Mouse (Mus musculus): ENCODE measurements around the gene Bbs4. TPM values are rescaled to one million over a fixed set of nuclear protein-coding genes. Genes with fewer than 3 reads are reported as not detected.

Bbs4 gene
- polyA plus RNA-seq, 1 experiment: 0.59 TPM

DNA sequence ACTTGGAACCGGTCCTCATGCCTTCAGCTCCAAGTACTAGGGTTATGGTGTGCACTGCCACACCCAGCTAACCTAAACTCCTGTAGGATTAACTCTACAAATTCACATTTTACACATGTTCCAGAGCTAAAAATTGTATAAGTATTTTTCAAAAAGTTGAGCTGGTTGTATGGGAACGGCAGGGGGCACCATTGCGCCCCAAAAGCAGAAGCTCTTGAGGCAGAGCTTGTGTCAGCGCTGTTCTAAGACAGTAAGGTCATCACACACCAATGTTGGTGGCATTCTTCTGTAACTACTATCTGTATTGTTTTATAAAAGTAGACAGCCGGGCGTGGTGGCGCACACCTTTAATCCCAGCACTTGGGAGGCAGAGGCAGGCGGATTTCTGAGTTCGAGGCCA lies 13.3 kb downstream of the Bbs4 start:
- peaks cover 3% of the 10 kb centered on the region; the same call in 1 of the 2 replicates for H3K9me3 ChIP-seq
- no peaks in the 10 kb centered on the region for H3K27me3 ChIP-seq (replicated peaks)
- peaks cover 5% of the 10 kb centered on the region for H3K4me1 ChIP-seq
- peaks cover 28% of the 10 kb centered on the region for H3K36me3 ChIP-seq (replicated peaks; ENCODE audit: low read length)
- no peak overlapping the region for H3K4me3 ChIP-seq (replicated peaks)
- TF ChIP-seq FLI1 (IDR thresholded peaks at IDR 0.05; ENCODE audit: low read length) (no peak), GATA1 (IDR thresholded peaks at IDR 0.05; ENCODE audit: borderline replicate concordance, low read length) (no peak)

GRCm38 (mm10) chr9:59339107-59339506 lies 14.2 kb downstream of the Bbs4 start:
- peaks cover 3% of the 10 kb centered on the region; the same call in 1 of the 2 replicates for H3K9me3 ChIP-seq
- TF ChIP-seq GATA1 (IDR thresholded peaks at IDR 0.05; ENCODE audit: borderline replicate concordance, low read length) (no peak), FLI1 (IDR thresholded peaks at IDR 0.05; ENCODE audit: low read length) (no peak)
- H3K27me3 ChIP-seq (replicated peaks): no peaks in the 10 kb centered on the region
- H3K4me3 ChIP-seq (replicated peaks): no peak overlapping the region
- H3K4me1 ChIP-seq: peaks cover 5% of the 10 kb centered on the region
- peaks cover 32% of the 10 kb centered on the region for H3K36me3 ChIP-seq (replicated peaks; ENCODE audit: low read length)

- H3K27me3 ChIP-seq (replicated peaks): no peaks in the 10 kb centered on the region
- H3K36me3 ChIP-seq (replicated peaks; ENCODE audit: low read length): peaks cover 35% of the 10 kb centered on the region
- peaks cover 3% of the 10 kb centered on the region; the same call in 1 of the 2 replicates for H3K9me3 ChIP-seq
- TF ChIP-seq GATA1 (IDR thresholded peaks at IDR 0.05; ENCODE audit: borderline replicate concordance, low read length): no peak
- TF ChIP-seq FLI1 (IDR thresholded peaks at IDR 0.05; ENCODE audit: low read length): no peak
- H3K4me1 ChIP-seq: peaks cover 5% of the 10 kb centered on the region
- no peak overlapping the region for H3K4me3 ChIP-seq (replicated peaks)
Measured at GRCm38 (mm10) chr9:59338411-59338810, 14.9 kb downstream of the Bbs4 start.

DNA sequence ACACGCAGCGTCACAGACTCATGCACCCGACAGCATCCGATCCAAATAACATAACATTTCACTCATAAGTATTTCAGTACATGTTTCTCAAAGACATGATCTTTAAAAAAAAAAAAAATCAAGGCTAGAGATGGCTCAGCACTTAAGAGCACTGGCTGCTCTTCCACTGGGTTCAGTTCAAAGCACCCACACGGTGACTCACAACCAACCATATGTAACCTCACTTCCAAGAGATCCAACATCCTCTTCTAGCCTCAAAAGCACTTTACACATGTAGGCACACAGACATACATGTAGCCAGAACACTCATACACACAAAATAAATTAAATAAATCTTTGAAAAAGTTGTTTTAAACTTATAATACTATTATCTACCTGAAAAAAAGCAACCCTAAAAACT lies 15.4 kb downstream of the Bbs4 start:
- Histone ChIP-seq H3K36me3 (replicated peaks; ENCODE audit: low read length) (peaks cover 40% of the 10 kb centered on the region), H3K9me3 (peaks cover 3% of the 10 kb centered on the region; the same call in 1 of the 2 replicates), H3K4me1 (peaks cover 5% of the 10 kb centered on the region), H3K4me3 (replicated peaks) (no peak overlapping the region), H3K27me3 (replicated peaks) (no peaks in the 10 kb centered on the region)
- TF ChIP-seq GATA1 (IDR thresholded peaks at IDR 0.05; ENCODE audit: borderline replicate concordance, low read length): no peak
- TF ChIP-seq FLI1 (IDR thresholded peaks at IDR 0.05; ENCODE audit: low read length): no peak

DNA sequence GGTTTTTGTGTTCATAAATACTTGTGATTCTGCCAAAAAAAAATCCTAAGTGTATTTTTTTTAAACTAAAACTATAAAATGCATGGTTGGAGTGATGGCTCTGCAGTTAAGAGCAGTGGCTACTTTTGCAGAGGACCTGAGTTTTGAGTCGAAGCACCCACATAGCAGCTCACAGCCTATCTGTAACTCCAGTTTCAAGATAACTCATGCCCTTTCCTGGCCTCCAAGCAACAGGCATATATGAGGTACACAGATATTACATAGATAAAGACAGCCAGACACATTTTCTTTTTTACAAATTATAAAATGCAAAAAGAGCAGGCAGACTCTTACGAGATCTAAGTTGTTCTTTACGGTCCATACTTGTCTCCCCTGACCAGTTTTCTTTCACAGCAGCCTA lies 16.8 kb downstream of the Bbs4 start:
- Histone ChIP-seq H3K27me3 (replicated peaks) (no peaks in the 10 kb centered on the region), H3K4me3 (replicated peaks) (no peak overlapping the region), H3K9me3 (peaks cover 1% of the 10 kb centered on the region; the same call in 1 of the 2 replicates), H3K4me1 (peaks cover 5% of the 10 kb centered on the region), H3K36me3 (replicated peaks; ENCODE audit: low read length) (peaks cover 45% of the 10 kb centered on the region)
- TF ChIP-seq GATA1 (IDR thresholded peaks at IDR 0.05; ENCODE audit: borderline replicate concordance, low read length): no peak
- no peak for TF ChIP-seq FLI1 (IDR thresholded peaks at IDR 0.05; ENCODE audit: low read length)

GRCm38 (mm10) chr9:59330055-59330454 lies 23.3 kb downstream of the Bbs4 start:
- Histone ChIP-seq H3K4me1 (no peaks in the 10 kb centered on the region), H3K36me3 (replicated peaks; ENCODE audit: low read length) (peaks cover 58% of the 10 kb centered on the region), H3K9me3 (no peaks in the 10 kb centered on the region), H3K27me3 (replicated peaks) (no peaks in the 10 kb centered on the region), H3K4me3 (replicated peaks) (no peak overlapping the region)
- TF ChIP-seq FLI1 (IDR thresholded peaks at IDR 0.05; ENCODE audit: low read length): no peak
- TF ChIP-seq GATA1 (IDR thresholded peaks at IDR 0.05; ENCODE audit: borderline replicate concordance, low read length): no peak

DNA sequence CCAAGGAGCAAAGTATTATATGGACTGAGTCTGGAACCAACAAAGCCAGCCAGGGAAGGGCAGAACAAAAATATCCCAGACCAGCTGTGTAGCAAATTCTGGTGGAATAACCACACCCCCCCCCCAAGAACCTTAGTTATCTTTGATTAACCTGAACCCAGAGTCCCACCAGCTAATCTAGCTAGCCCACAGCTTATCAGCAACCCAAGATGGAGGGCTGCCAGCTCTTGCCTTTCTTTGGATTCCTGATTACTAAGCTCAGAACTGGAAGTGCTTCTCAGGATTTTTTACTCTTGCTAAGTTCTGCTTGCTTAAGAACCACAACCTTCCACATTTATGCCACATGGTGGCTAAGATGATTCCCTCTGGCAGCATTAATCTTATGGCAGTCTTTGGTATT lies 29.0 kb downstream of the Bbs4 start:
- Histone ChIP-seq H3K4me1 (no peaks in the 10 kb centered on the region), H3K27me3 (replicated peaks) (no peaks in the 10 kb centered on the region), H3K36me3 (replicated peaks; ENCODE audit: low read length) (peaks cover 74% of the 10 kb centered on the region), H3K4me3 (replicated peaks) (no peak overlapping the region), H3K9me3 (no peaks in the 10 kb centered on the region)
- TF ChIP-seq FLI1 (IDR thresholded peaks at IDR 0.05; ENCODE audit: low read length): no peak
- TF ChIP-seq GATA1 (IDR thresholded peaks at IDR 0.05; ENCODE audit: borderline replicate concordance, low read length): no peak

DNA sequence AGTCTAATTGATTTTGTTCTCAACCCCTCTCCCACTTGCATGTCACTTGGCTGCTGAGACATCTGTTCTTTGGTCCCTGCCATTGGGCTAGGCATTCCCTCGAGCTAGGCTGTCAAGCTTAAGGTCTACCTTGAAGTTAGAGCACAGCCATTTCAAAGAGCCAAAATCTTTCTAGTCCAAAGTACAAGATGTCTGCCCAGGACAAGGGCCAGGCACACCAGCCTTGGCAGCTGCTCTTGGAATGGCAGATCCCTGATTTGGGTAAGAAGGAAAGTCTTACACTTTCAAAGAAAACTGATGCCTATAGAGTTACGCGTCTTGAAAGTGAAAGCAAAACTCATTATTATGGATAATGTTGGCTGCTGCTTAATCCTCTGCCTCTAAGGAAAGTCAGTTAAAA lies 37.1 kb downstream of the Bbs4 start:
- Histone ChIP-seq H3K9me3 (no peaks in the 10 kb centered on the region), H3K4me1 (no peaks in the 10 kb centered on the region), H3K36me3 (replicated peaks; ENCODE audit: low read length) (peaks cover 83% of the 10 kb centered on the region), H3K4me3 (replicated peaks) (no peak overlapping the region), H3K27me3 (replicated peaks) (no peaks in the 10 kb centered on the region)
- TF ChIP-seq FLI1 (IDR thresholded peaks at IDR 0.05; ENCODE audit: low read length) (no peak), GATA1 (IDR thresholded peaks at IDR 0.05; ENCODE audit: borderline replicate concordance, low read length) (no peak)

DNA sequence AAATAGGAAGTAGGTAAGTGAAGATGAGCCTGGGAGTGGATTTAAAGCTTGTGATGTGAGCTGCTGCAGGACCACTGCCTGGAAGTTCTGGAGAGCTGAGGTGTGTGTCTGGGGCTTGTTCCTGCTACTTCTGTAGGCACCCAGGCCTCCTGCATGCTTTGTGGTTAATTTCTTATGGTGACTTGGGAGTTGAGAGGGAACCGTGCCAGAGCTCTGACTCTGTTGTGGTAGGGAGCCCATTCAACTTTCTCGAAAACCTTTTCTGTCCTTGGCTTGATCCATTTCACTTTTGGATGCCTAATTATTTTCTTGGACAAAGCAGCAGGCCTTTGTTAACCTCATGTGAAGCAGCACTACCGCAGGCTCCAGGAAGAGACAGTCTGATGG lies 42.0 kb downstream of the Bbs4 start:
- H3K4me1 ChIP-seq: no peaks in the 10 kb centered on the region
- peaks cover 82% of the 10 kb centered on the region for H3K36me3 ChIP-seq (replicated peaks; ENCODE audit: low read length)
- TF ChIP-seq FLI1 (IDR thresholded peaks at IDR 0.05; ENCODE audit: low read length) (no peak), GATA1 (IDR thresholded peaks at IDR 0.05; ENCODE audit: borderline replicate concordance, low read length) (no peak)
- H3K27me3 ChIP-seq (replicated peaks): no peaks in the 10 kb centered on the region
- H3K9me3 ChIP-seq: no peaks in the 10 kb centered on the region
- no peak overlapping the region for H3K4me3 ChIP-seq (replicated peaks)

GRCm38 (mm10) chr9:59310582-59311283 lies 42.6 kb downstream of the Bbs4 start:
- no peak for TF ChIP-seq FLI1 (IDR thresholded peaks at IDR 0.05; ENCODE audit: low read length)
- no peak for TF ChIP-seq GATA1 (IDR thresholded peaks at IDR 0.05; ENCODE audit: borderline replicate concordance, low read length)
- no peaks in the 10 kb centered on the region for H3K9me3 ChIP-seq
- H3K36me3 ChIP-seq (replicated peaks; ENCODE audit: low read length): peaks cover 83% of the 10 kb centered on the region
- no peaks in the 10 kb centered on the region for H3K27me3 ChIP-seq (replicated peaks)
- H3K4me3 ChIP-seq (replicated peaks): no peak overlapping the region
- no peaks in the 10 kb centered on the region for H3K4me1 ChIP-seq
